Comparison of ENCODE assay signal across 20 mouse cellular contexts in the genomic region with DNA sequence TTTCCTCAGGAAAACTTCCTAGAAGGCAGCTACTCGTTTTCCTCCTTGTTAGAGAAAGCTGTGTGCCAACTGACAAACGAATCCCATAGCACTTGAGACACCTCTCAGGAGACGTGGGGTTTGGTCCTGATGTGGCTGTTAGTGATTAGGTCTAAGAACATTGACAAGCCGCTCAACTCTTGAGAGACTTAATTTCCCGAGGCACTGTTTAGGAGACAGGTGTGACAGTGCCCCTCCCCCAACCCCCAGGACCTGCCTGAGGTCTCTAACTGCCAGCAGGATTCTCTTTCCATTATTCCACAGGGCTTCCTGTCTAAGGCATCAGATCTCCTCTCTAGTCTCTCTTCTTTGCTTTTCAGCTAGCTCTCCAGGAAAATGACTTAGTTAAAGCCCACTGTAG. TPM values are rescaled to one million over a fixed set of nuclear protein-coding genes. Genes with fewer than 3 reads are reported as not detected.
DNase-seq lines count a peak whose midpoint lies in the region; ATAC-seq and TF ChIP-seq lines count a peak whose summit lies in the region.
"Had no signal": no experiment of that assay in that cellular context is flagged by ENCODE, and none has a peak within 500 bp of the region (broad histone marks: within the 10 kb centered on the region; RNA-seq: fewer than 3 reads in every experiment).

No protein-coding gene starts in this region.

- DNase-seq in cerebellum, adult 9-11 months, result peak; percentile 63
- DNase-seq in cerebellum, postnatal 10 days, result no peak
- peak; percentile 31 for DNase-seq in midbrain, embryonic 11.5 days (ENCODE audit: low spot score, missing footprints)
- DNase-seq in midbrain, postnatal 0 days (ENCODE audit: low spot score), result no peak
- peak; percentile 19 for DNase-seq in brain, embryonic 14.5 days (ENCODE audit: low read depth)
- DNase-seq in midbrain, embryonic 14.5 days, result no peak
- no peak for DNase-seq in urinary bladder, postnatal 14 days (ENCODE audit: low spot score)
- DNase-seq: adrenal gland, adult 8-10 months; gastrocnemius, postnatal 25 days; kidney, postnatal 36 days; layer of hippocampus, adult 9-11 months; liver, postnatal 0 days; lung, postnatal 10 days; right cerebral cortex, postnatal 25 days; thymus, adult 2 months had no signal

- WGBS in midbrain, embryonic 11.5 days, result 51% methylated on average over 5 of the region's 5 CpGs
- 32% methylated on average over 5 of the region's 5 CpGs for WGBS in midbrain, postnatal 0 days
- 34% methylated on average over 5 of the region's 5 CpGs for WGBS in midbrain, embryonic 14.5 days

- H3K27ac ChIP-seq in midbrain, embryonic 11.5 days (ENCODE audit: low read depth, low read length), result no peak overlapping the region
- H3K27ac ChIP-seq in midbrain, postnatal 0 days (ENCODE audit: low read depth, low read length), result no peak overlapping the region
- H3K27ac ChIP-seq in midbrain, embryonic 14.5 days (replicated peaks; ENCODE audit: low read depth, low read length), result 0 out of 2 replicates have a peak overlapping the region, but pooled peaks have one; percentile 47
- H3K27ac ChIP-seq: forebrain, embryonic 12.5 days; limb, embryonic 10.5 days had no signal

- no peak for ATAC-seq in midbrain, embryonic 11.5 days (ENCODE audit: low FRiP score)
- no peak for ATAC-seq in midbrain, postnatal 0 days (ENCODE audit: low FRiP score)
- ATAC-seq in midbrain, embryonic 14.5 days (ENCODE audit: low FRiP score, low TSS enrichment), result no peak
- ATAC-seq: intestine, embryonic 16.5 days; liver, postnatal 0 days had no signal

- no peaks in the 10 kb centered on the region for H3K36me3 ChIP-seq in midbrain, embryonic 11.5 days (ENCODE audit: control insufficient read depth, insufficient read depth, low read length)
- H3K36me3 ChIP-seq in midbrain, postnatal 0 days (ENCODE audit: insufficient read depth, low read length), result no peaks in the 10 kb centered on the region
- H3K36me3 ChIP-seq in midbrain, embryonic 14.5 days (ENCODE audit: control insufficient read depth, insufficient read depth, low read length), result no peaks in the 10 kb centered on the region
- H3K36me3 ChIP-seq: forebrain, embryonic 12.5 days; hindbrain, embryonic 12.5 days; limb, embryonic 10.5 days had no signal

- no peak overlapping the region for H3K4me3 ChIP-seq in midbrain, embryonic 11.5 days (ENCODE audit: low read depth, low read length)
- H3K4me3 ChIP-seq in midbrain, postnatal 0 days (ENCODE audit: low read depth, low read length), result no peak overlapping the region
- H3K4me3 ChIP-seq in midbrain, embryonic 14.5 days (replicated peaks; ENCODE audit: low read depth, low read length), result no peak overlapping the region
- H3K4me3 ChIP-seq: forebrain, embryonic 12.5 days; hindbrain, embryonic 12.5 days; limb, embryonic 10.5 days; megakaryocyte, embryonic 14.5 days had no signal

- no peak for TF ChIP-seq POLR2A in brain, embryonic 14.5 days (IDR thresholded peaks at IDR 0.05; ENCODE audit: borderline replicate concordance, extremely low read depth, insufficient read depth, insufficient read length, poor library complexity, severe bottlenecking)

- peaks cover 3% of the 10 kb centered on the region for H3K4me1 ChIP-seq in midbrain, embryonic 11.5 days (ENCODE audit: control insufficient read depth, insufficient read depth, low read length)
- H3K4me1 ChIP-seq in midbrain, postnatal 0 days (ENCODE audit: insufficient read depth, low read length), result 0 out of 2 replicates have a peak, but pooled peaks cover 5% of the 10 kb centered on the region
- H3K4me1 ChIP-seq in midbrain, embryonic 14.5 days (ENCODE audit: control insufficient read depth, insufficient read depth, low read length), result peaks cover 16% of the 10 kb centered on the region

- no peak overlapping the region for H3K4me2 ChIP-seq in midbrain, embryonic 11.5 days
- no peak overlapping the region for H3K4me2 ChIP-seq in midbrain, postnatal 0 days (ENCODE audit: low read depth, low read length, poor library complexity, severe bottlenecking)
- H3K4me2 ChIP-seq in midbrain, embryonic 14.5 days (ENCODE audit: low read length), result no peak overlapping the region
- H3K4me2 ChIP-seq: forebrain, embryonic 12.5 days; hindbrain, embryonic 12.5 days had no signal

- no peak overlapping the region for H3K9ac ChIP-seq in midbrain, embryonic 11.5 days (ENCODE audit: low read length)
- no peak overlapping the region for H3K9ac ChIP-seq in midbrain, postnatal 0 days (replicated peaks; ENCODE audit: low read length, poor library complexity, severe bottlenecking)
- H3K9ac ChIP-seq in midbrain, embryonic 14.5 days (replicated peaks; ENCODE audit: low read length), result no peak overlapping the region
- H3K9ac ChIP-seq: forebrain, embryonic 12.5 days; hindbrain, embryonic 12.5 days; liver, postnatal 0 days had no signal

- TF ChIP-seq CTCF in midbrain, postnatal 0 days (IDR thresholded peaks at IDR 0.05), result no peak
- TF ChIP-seq CTCF in brain, embryonic 14.5 days (IDR thresholded peaks at IDR 0.05; ENCODE audit: borderline replicate concordance, extremely low read depth, insufficient read depth, insufficient read length), result no peak

- no peaks in the 10 kb centered on the region for H3K9me3 ChIP-seq in midbrain, embryonic 11.5 days (ENCODE audit: control insufficient read depth, low read length)
- H3K9me3 ChIP-seq in midbrain, postnatal 0 days (ENCODE audit: low read length), result no peaks in the 10 kb centered on the region
- no peaks in the 10 kb centered on the region for H3K9me3 ChIP-seq in midbrain, embryonic 14.5 days (ENCODE audit: control insufficient read depth, low read length)
- H3K9me3 ChIP-seq: forebrain, embryonic 12.5 days; limb, embryonic 10.5 days; megakaryocyte, embryonic 14.5 days had no signal

- H3K27me3 ChIP-seq in midbrain, embryonic 11.5 days (ENCODE audit: control insufficient read depth, insufficient read depth, low read length), result no peaks in the 10 kb centered on the region
- no peaks in the 10 kb centered on the region for H3K27me3 ChIP-seq in midbrain, postnatal 0 days (ENCODE audit: insufficient read depth, low read length)
- no peaks in the 10 kb centered on the region for H3K27me3 ChIP-seq in midbrain, embryonic 14.5 days (ENCODE audit: control insufficient read depth, insufficient read depth, low read length)
- H3K27me3 ChIP-seq: forebrain, embryonic 12.5 days; hindbrain, embryonic 12.5 days; megakaryocyte, embryonic 14.5 days had no signal

RNA-seq across cellular contexts. Expression of gene Gfod1, which starts 15.9 kb away (rescaled TPM):
- 0.53 and 0.77 TPM in 2 replicates for polyA plus RNA-seq in midbrain, embryonic 11.5 days (2014; fragmentation: Nextera tagmentation; extraction: Ambion mirVana)
- total RNA-seq in midbrain, postnatal 0 days (2014; rRNA removed), result 21.1 and 22.4 TPM in 2 replicates
- polyA plus RNA-seq in midbrain, postnatal 0 days (2015; fragmentation: Nextera tagmentation; extraction: Ambion mirVana), result 2.0 and 2.4 TPM in 2 replicates
- 5.6 and 9.8 TPM in 2 replicates for polyA plus RNA-seq in brain, embryonic 14.5 days (2012; rRNA removed)
- polyA plus RNA-seq in midbrain, embryonic 14.5 days (2014; fragmentation: Nextera tagmentation; extraction: Ambion mirVana), result 3.7 and 4.7 TPM in 2 replicates

Comparison
In these comparisons a context has a peak if more than half of its experiments do, and no peak if none do; other contexts are left out.
1. DNase-seq: peak in cerebellum, adult 9-11 months (single experiment), midbrain, embryonic 11.5 days (single experiment) and brain, embryonic 14.5 days (single experiment); none in cerebellum, postnatal 10 days (0 of 2), midbrain, postnatal 0 days (single experiment), midbrain, embryonic 14.5 days (single experiment) and urinary bladder, postnatal 14 days (single experiment).